Mouse (Mus musculus) hindbrain, embryonic 16.5 days (tissue): Measurements from ENCODE around the gene Gchfr. TPM values are rescaled to one million over a fixed set of nuclear protein-coding genes. Genes with fewer than 3 reads are reported as not detected.

ENCODE experiments used
- ATAC-seq: fragments of 200-750 bp; cut with Nextera tagmentation; 2 replicates; pipeline ENCODE4 v1.8.0; 2017; ENCODE audit warnings: moderate TSS enrichment, moderate library complexity
- H3K27ac ChIP-seq: fragments of 300-500 bp; sonication (generic); 2 replicates; pipeline ENCODE4 v1.5.1; 2014; ENCODE audit warnings: low read depth, mild to moderate bottlenecking, control low read depth, low read length, moderate library complexity
- H3K27me3 ChIP-seq: fragments of 300-500 bp; sonication (generic); replicated peaks from 2 replicates; pipeline ENCODE4 v1.6.1; 2014; ENCODE audit warnings: low read length; ENCODE audit not compliant: control insufficient read depth, insufficient read depth
- H3K36me3 ChIP-seq: fragments of 300-500 bp; sonication (generic); 2 replicates; pipeline ENCODE4 v1.6.1; 2014; ENCODE audit warnings: mild to moderate bottlenecking, low read length, moderate library complexity, mixed read lengths; ENCODE audit not compliant: control insufficient read depth, insufficient read depth
- H3K4me1 ChIP-seq: fragments of 300-500 bp; sonication (generic); 2 replicates; pipeline ENCODE4 v1.6.1; 2014; ENCODE audit warnings: low read depth, low read length; ENCODE audit not compliant: control insufficient read depth, insufficient read depth
- H3K4me2 ChIP-seq: fragments of 300-500 bp; sonication (generic); 2 replicates; pipeline ENCODE4 v1.6.1; 2014; ENCODE audit warnings: mild to moderate bottlenecking, low read length, control low read depth, moderate library complexity
- H3K4me3 ChIP-seq: fragments of 300-500 bp; sonication (generic); 2 replicates; pipeline ENCODE4 v1.5.1; 2014; ENCODE audit warnings: mild to moderate bottlenecking, low read length, control low read depth, moderate library complexity
- H3K9ac ChIP-seq: fragments of 300-500 bp; sonication (generic); 2 replicates; pipeline ENCODE4 v1.6.1; 2014; ENCODE audit warnings: low read depth, mild to moderate bottlenecking, control low read depth, low read length, moderate library complexity
- H3K9me3 ChIP-seq: fragments of 300-500 bp; sonication (generic); 2 replicates; pipeline ENCODE4 v1.6.1; 2014; ENCODE audit warnings: mild to moderate bottlenecking, low read length, moderate library complexity; ENCODE audit not compliant: control insufficient read depth
- WGBS: fragments of 180-500 bp; shearing (Covaris S2); extraction: QIAGEN DNeasy Blood & Tissue Kit; methylation state at CpG from one replicate; pipeline ENCODE4 v1.1.7; 2014; 5-methylcytosine and 5-hydroxymethylcytosine counted together
- polyA plus RNA-seq: library from polyadenylated mRNA; unstranded; fragments of >200 nt; fragmentation: Nextera tagmentation; extraction: Ambion mirVana; gene quantifications from 2 replicates; pipeline ENCODE4 v1.2.1, GENCODE M21; 2015

Gchfr gene
- polyA plus RNA-seq, 1 experiment from 2014 or later, result 16.2 TPM

- 69% methylated on average over 8 of the region's 8 CpGs for WGBS
- no peak overlapping the region for H3K4me2 ChIP-seq
- no peaks in the 10 kb centered on the region; the same call in 1 of the 2 replicates for H3K27me3 ChIP-seq
- no peak overlapping the region for H3K9ac ChIP-seq
- no peaks in the 10 kb centered on the region for H3K9me3 ChIP-seq
- H3K4me1 ChIP-seq, result peaks cover 27% of the 10 kb centered on the region
- H3K4me3 ChIP-seq, result no peak overlapping the region
- no peak overlapping the region for H3K27ac ChIP-seq
- no peak for ATAC-seq
- peaks cover 2% of the 10 kb centered on the region; the same call in 1 of the 2 replicates for H3K36me3 ChIP-seq
Observed at GRCm38 (mm10) chr2:119171574-119171973, 4.0 kb downstream of the Gchfr start.

DNA sequence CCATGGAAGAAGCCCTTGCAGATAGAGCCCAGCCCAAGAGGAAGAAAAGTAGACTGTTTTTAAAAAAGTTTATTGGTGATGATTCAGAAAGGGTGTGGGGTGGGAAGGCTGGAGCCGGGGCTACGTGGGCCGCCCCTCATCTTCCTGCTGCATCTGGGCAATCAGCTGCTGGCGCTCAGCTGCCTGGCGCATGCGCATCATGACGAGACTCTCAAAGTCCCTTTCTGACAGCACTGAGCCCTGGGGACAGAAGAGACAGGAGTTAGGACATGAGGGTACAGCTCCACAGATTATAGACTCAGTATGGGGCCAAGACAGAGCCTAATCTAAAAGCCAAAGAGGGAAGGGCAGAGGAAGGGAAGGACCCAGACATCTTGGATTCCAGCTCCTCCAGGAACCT is 4.9 kb downstream of the Gchfr start:
- Histone ChIP-seq H3K36me3 (peaks cover 6% of the 10 kb centered on the region; the same call in 1 of the 2 replicates), H3K9ac (no peak overlapping the region), H3K9me3 (no peaks in the 10 kb centered on the region), H3K27ac (no peak overlapping the region), H3K4me1 (peaks cover 20% of the 10 kb centered on the region), H3K4me2 (no peak overlapping the region), H3K27me3 (no peaks in the 10 kb centered on the region; the same call in 1 of the 2 replicates), H3K4me3 (no peak overlapping the region)
- WGBS, result 65% methylated on average over 7 of the region's 7 CpGs
- ATAC-seq, result no peak

DNA sequence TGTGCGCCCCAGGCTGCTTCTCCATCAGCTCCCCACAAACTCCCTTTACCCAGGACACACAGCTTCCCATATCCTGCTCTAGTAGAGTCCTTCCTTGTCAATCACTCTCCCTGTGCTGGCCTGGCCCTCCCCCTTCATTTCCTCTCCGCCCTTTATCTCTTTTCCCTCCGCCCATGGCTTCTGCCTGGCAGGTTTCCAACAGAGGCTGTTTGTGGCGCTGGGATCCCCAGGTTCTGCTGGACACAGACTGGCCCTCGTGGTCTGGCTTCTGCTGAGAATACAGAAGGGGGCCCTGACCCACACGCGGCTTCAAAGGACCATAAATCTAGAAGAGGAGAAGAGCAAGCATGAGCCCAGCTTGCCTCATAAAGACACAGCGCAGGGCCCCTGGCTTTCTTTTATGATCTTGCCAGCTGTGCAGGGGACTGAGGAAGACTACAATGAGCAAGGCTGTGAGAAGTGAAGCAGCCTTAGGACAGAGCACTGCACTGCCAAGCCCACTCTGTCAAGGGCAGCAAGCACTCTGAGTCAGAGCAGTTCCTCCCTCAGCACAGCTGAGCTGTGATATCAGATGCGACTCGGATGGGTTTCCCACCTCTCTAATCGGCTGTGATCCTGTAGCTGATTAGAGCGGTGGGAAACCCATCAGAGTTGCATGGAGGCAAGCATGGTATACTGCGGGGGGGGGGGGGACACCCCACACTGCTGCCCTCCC is 5.4 kb downstream of the Gchfr start:
- H3K9me3 ChIP-seq, result no peaks in the 10 kb centered on the region
- no peaks in the 10 kb centered on the region for H3K27me3 ChIP-seq
- no peak overlapping the region; the same call in 1 of the 2 replicates for H3K9ac ChIP-seq
- H3K4me3 ChIP-seq, result no peak overlapping the region
- peak; percentile 34; the same call in 1 of the 2 replicates for ATAC-seq
- H3K27ac ChIP-seq, result no peak overlapping the region
- H3K4me1 ChIP-seq, result peaks cover 18% of the 10 kb centered on the region
- 22% methylated on average over 13 of the region's 13 CpGs for WGBS
- H3K4me2 ChIP-seq, result no peak overlapping the region
- peaks cover 6% of the 10 kb centered on the region; the same call in 1 of the 2 replicates for H3K36me3 ChIP-seq

DNA sequence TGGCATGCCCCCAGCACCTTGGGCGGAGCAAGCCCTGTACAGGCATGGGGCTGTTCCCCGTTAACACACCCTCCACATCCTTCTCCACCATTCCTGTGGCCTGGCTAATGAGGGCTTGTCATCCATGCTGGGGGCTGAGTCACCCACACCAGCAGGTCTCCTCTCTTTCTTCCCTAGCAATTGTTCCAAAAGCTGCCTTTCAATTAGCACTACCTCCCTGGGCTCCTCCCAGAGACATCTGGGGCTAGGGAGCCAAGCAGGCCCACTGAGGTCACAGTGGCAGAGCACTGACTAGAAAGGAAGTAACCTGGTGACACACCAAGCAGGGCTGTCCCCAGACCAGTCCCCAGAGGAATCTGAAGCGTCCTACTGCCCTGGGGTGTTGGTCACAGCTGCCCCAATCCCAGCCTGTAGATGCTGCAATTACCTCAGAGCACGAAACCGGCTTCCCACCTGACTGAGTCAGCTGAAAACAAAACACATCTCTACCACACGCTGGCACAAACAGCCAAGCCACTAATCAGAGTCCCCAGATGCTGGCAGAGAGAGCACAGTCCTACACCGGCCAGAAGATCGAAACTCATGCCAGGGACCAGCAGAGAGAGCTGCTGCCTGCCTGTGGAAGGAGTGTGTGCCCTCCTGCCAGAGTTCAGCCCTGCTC is 6.5 kb downstream of the Gchfr start, which contains the start of gene Gm14137:
Gm14137 (plus strand) TSS at position 519 of the 661 bp plus-strand sequence.
- H3K27me3 ChIP-seq, result no peaks in the 10 kb centered on the region
- whole genome bisulfite sequencing, result 41% methylated on average over 8 of the region's 8 CpGs
- no peak within 1 kb of the TSS; the same call in 1 of the 2 replicates for H3K9ac ChIP-seq
- ATAC-seq, result no peak; the same call in 1 of the 2 replicates
- H3K36me3 ChIP-seq, result peaks cover 6% of the 10 kb centered on the region; the same call in 1 of the 2 replicates
- H3K4me2 ChIP-seq, result no peak within 1 kb of the TSS
- no peak within 1 kb of the TSS for H3K4me3 ChIP-seq
- no peak within 1 kb of the TSS for H3K27ac ChIP-seq
- no peaks in the 10 kb centered on the region for H3K9me3 ChIP-seq
- peaks cover 18% of the 10 kb centered on the region for H3K4me1 ChIP-seq

DNA sequence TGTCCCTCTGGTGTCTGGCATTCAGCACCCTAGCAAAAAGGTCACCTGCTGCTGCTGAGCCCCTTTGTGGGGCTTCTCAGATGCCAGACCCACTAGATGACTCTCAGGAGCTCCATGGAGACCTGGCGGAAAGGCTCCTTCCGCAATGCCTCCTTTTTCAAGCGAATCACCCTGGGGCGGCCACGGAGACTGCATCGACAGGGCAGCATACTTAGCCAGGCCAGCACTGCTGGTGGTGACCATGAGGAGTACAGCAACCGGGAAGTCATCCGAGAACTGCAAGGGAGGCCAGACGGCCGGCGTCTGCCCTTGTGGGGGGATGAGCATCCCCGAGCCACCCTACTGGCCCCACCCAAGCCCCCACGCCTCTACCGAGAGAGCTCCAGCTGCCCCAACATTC is 7.3 kb downstream of the Gchfr start:
- no peak for ATAC-seq
- H3K4me1 ChIP-seq, result peaks cover 18% of the 10 kb centered on the region
- peaks cover 9% of the 10 kb centered on the region for H3K36me3 ChIP-seq
- no peak overlapping the region for H3K9ac ChIP-seq
- WGBS, result 51% methylated on average over 13 of the region's 14 CpGs
- no peaks in the 10 kb centered on the region for H3K27me3 ChIP-seq
- H3K4me2 ChIP-seq, result no peak overlapping the region
- H3K9me3 ChIP-seq, result no peaks in the 10 kb centered on the region
- H3K4me3 ChIP-seq, result no peak overlapping the region
- H3K27ac ChIP-seq, result no peak overlapping the region

DNA sequence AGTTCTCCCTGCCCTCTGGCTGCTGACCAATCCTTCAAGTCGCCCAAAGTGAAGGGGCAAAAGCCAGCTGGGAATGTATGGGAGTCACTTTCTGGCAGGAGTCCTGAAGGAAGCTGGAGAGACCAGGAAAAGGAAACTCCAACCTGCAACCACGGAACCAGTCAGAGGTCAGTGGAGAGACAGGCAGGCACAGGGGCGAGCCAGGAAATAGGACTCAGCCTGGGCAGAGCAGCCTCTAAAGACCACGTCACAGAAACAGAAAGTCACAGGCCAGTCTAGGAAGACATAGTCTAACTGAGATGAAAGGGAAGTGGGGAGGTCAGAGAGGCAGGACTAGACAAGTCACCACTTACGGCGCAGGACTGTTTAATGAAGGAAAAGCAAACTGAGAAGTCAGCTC is 8.0 kb downstream of the Gchfr start:
- Histone ChIP-seq H3K4me3 (no peak overlapping the region), H3K4me2 (no peak overlapping the region), H3K27me3 (no peaks in the 10 kb centered on the region), H3K9me3 (no peaks in the 10 kb centered on the region), H3K9ac (no peak overlapping the region), H3K4me1 (peaks cover 18% of the 10 kb centered on the region), H3K36me3 (peaks cover 12% of the 10 kb centered on the region), H3K27ac (no peak overlapping the region)
- ATAC-seq, result no peak
- WGBS, result 71% methylated on average over 6 of the region's 6 CpGs

DNA sequence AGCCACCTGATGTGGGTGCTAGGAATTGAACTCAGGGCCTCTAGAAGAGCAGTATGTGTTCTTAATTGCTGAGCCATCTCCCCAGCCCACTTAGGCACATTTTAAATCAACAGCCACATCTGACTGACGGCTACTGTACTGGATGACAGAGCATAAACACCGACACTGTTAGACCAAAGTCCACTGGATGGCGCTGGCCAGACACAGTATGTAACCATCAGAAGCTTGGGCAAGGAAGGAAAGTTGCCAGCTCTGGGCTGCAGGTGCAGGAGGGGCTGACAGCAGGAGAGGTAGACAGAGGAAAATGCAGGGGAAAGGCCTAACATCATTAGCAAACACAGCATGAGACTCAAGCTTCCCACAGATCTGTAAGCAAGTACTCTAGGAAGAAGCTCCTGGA is 9.2 kb downstream of the Gchfr start:
- Histone ChIP-seq H3K4me3 (no peak overlapping the region), H3K4me1 (peaks cover 18% of the 10 kb centered on the region), H3K9me3 (no peaks in the 10 kb centered on the region), H3K9ac (no peak overlapping the region), H3K36me3 (peaks cover 12% of the 10 kb centered on the region), H3K27ac (no peak overlapping the region), H3K4me2 (no peak overlapping the region), H3K27me3 (no peaks in the 10 kb centered on the region)
- WGBS, result 54% methylated on average over 3 of the region's 3 CpGs
- ATAC-seq, result no peak

GRCm38 (mm10) chr2:119177384-119177939 is 9.9 kb downstream of the Gchfr start:
- 81% methylated on average over 5 of the region's 5 CpGs for whole genome bisulfite sequencing
- Histone ChIP-seq H3K27ac (no peak overlapping the region), H3K9ac (no peak overlapping the region), H3K4me1 (peaks cover 16% of the 10 kb centered on the region), H3K27me3 (no peaks in the 10 kb centered on the region), H3K4me3 (no peak overlapping the region), H3K9me3 (no peaks in the 10 kb centered on the region), H3K36me3 (peaks cover 12% of the 10 kb centered on the region), H3K4me2 (no peak overlapping the region)
- ATAC-seq, result no peak

DNA sequence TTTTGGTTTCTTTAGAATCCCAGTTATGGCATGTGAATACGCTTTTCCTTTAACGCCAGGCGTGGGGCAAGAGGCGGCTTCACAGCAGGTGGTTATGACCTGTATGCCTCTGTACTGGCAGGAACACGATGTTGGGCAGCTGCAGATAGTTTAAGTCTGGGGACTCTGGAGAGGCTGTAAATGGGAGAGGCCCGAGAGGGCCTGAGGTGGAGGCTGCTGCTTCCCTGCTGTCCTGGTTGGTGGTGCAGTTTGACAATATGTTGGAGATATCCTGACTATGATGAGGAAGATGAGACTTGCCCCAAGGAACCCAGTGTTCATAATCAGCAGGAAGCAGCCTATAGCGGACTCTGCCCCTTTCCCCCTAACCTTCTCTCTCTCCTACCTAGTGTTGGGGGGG is 15.3 kb downstream of the Gchfr start:
- no peak for ATAC-seq

More for the DNA sequence above, 15.3 kb downstream of the Gchfr start:
- H3K9ac ChIP-seq, result no peak overlapping the region
- H3K9me3 ChIP-seq, result no peaks in the 10 kb centered on the region
- H3K27me3 ChIP-seq, result no peaks in the 10 kb centered on the region
- 74% methylated on average over 7 of the region's 7 CpGs for WGBS
- H3K4me1 ChIP-seq, result no peaks in the 10 kb centered on the region
- H3K27ac ChIP-seq, result no peak overlapping the region
- H3K4me3 ChIP-seq, result no peak overlapping the region
- peaks cover 16% of the 10 kb centered on the region for H3K36me3 ChIP-seq
- H3K4me2 ChIP-seq, result no peak overlapping the region
